ENCODE assay signal across 22 mouse cellular contexts in the genomic region with DNA sequence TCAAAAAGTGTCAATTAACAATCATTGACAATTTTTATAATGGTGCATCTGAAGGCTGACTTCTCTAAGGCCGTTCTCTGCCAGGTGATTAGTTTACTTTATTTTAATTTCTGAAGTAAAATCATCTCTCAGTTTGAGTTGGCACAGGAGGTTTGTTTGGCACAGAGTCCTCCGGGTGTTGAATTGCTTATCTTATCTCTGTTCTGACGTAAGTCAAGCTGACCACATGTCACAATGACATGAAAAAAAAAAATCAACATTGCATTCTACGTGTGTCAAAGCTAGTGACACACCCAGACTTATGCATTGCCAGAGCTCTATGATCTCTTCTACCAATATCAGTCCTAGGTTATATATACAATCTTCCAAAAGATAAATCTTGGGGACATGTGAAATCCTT.
"Had no signal": no experiment of that assay in that cellular context is flagged by ENCODE, and none has a peak within 500 bp of the region (broad histone marks: within the 10 kb centered on the region; RNA-seq: fewer than 3 reads in every experiment).

No protein-coding gene starts in this region.

- H3K4me3 ChIP-seq: liver, embryonic 15.5 days; lung, embryonic 15.5 days; midbrain, embryonic 10.5 days; midbrain, embryonic 12.5 days; myocyte; neural tube, embryonic 13.5 days; neural tube, embryonic 15.5 days; stomach, embryonic 15.5 days had no signal

- H3K9ac ChIP-seq: liver, embryonic 15.5 days; liver, postnatal 0 days; lung, embryonic 15.5 days; midbrain, embryonic 12.5 days; neural tube, embryonic 13.5 days; neural tube, embryonic 15.5 days; stomach, embryonic 15.5 days had no signal

- H3K36me3 ChIP-seq: liver, embryonic 15.5 days; lung, embryonic 15.5 days; midbrain, embryonic 10.5 days; midbrain, embryonic 12.5 days; neural tube, embryonic 13.5 days; neural tube, embryonic 15.5 days; stomach, embryonic 15.5 days had no signal

- DNase-seq: liver, postnatal 0 days; lung, adult 2 months; lung, postnatal 14 days; lung, postnatal 36 days; midbrain, embryonic 14.5 days; retina, postnatal 1 day; right cerebral cortex, adult 18-20 months; right cerebral cortex, postnatal 14 days; thymus, adult 18-20 months; thymus, postnatal 14 days; thymus, postnatal 36 days had no signal

- H3K4me1 ChIP-seq: liver, embryonic 15.5 days; lung, embryonic 15.5 days; midbrain, embryonic 10.5 days; midbrain, embryonic 12.5 days; neural tube, embryonic 13.5 days; neural tube, embryonic 15.5 days; stomach, embryonic 15.5 days had no signal

- H3K27ac ChIP-seq: liver, embryonic 15.5 days; lung, embryonic 15.5 days; midbrain, embryonic 10.5 days; midbrain, embryonic 12.5 days; neural tube, embryonic 13.5 days; neural tube, embryonic 15.5 days; stomach, embryonic 15.5 days; stomach, postnatal 0 days had no signal

- H3K27me3 ChIP-seq: liver, embryonic 15.5 days; lung, embryonic 15.5 days; midbrain, embryonic 12.5 days; neural tube, embryonic 13.5 days; neural tube, embryonic 15.5 days; stomach, embryonic 15.5 days had no signal

- ATAC-seq: liver, postnatal 0 days; lung, postnatal 0 days; midbrain, embryonic 16.5 days had no signal
